Mouse (Mus musculus) inflammation-experienced regulatory T-cells (primary cell): ENCODE data around the gene Neurod4. TPM values are rescaled to one million over a fixed set of nuclear protein-coding genes. Genes with fewer than 3 reads are reported as not detected.

Experiments used
- polyA plus RNA-seq, 2 experiments: library from polyadenylated mRNA; unstranded; fragments of 100-300 nt; shearing (Covaris generic); gene quantifications; one replicate each; pipeline ENCODE4 v1.2.1; 2017

Neurod4 gene
- polyA plus RNA-seq, result under 1 TPM in 1 of 2 experiments, not detected in 1; 0.06 TPM

DNA sequence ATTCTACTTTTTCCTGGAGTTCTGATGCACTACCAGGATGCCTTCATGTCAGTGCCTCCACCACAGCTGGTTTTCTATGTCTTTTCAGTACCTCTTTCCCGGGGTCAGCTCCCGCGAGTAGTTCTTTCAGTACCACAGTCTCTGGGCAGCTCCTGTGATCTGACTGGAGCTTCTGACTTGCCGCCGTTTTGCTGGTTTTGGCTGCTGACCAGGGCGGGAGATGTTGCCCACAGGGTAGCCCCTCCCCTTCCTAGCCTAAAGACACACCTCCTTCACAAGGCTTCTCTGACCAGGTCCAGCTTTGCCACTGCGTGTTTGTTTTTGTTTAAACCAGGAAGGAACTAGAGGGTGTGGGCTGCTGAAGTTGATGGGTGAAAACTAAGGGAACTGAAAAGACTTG lies at the start of gene Neurod4:
TSS of gene Neurod4 (minus strand) at position 175 of the 400 bp plus-strand sequence.

DNA sequence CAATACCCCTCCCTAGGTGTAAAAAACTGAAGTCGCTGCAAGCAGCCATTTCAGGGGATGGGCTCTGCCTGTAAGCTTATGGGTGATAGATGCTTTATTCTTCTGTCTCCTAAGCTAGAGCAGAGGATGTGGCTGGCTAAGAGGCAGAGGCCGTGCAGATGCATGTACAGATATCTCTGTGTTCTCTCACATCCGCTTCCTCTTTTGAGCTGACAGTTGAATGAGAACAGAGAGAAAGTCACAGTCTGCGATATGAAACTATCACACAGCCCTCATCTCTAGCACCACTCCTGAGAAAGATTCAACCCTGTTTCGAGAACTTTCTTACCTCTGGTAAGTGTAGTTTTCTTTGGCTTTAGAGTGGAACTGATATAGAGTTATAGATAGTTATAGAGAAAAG lies 42.6 kb upstream of the Neurod4 start, which contains the start of gene Tespa1:
TSS of gene Tespa1 (plus strand) at position 234 of the 400 bp plus-strand sequence.

Other genes with a start within 250 kb of the Neurod4 start
- gene Olfr821, start 249.9 kb downstream of the Neurod4 start, polyA plus RNA-seq, result not detected
- 1 to 10 TPM in 1 of 2 experiments, under 1 TPM in 1; 0.07 to 1.0 TPM for gene Olfr822, start 209.0 kb downstream of the Neurod4 start, polyA plus RNA-seq
- gene Olfr823, start 164.9 kb downstream of the Neurod4 start, polyA plus RNA-seq, result not detected
- under 1 TPM; 0.29 to 0.94 TPM for gene Olfr824, start 150.2 kb downstream of the Neurod4 start, polyA plus RNA-seq
- not detected for gene Olfr825, start 113.5 kb downstream of the Neurod4 start, polyA plus RNA-seq
- gene Olfr826, start 96.1 kb downstream of the Neurod4 start, polyA plus RNA-seq, result under 1 TPM; 0.19 to 0.62 TPM
- gene Olfr827, start 65.8 kb downstream of the Neurod4 start, polyA plus RNA-seq, result not detected
- gene Tespa1, start 42.6 kb upstream of the Neurod4 start, polyA plus RNA-seq, result 100 to 1,000 TPM; 217 to 227 TPM
- gene Vmn2r84, start 114.1 kb upstream of the Neurod4 start, polyA plus RNA-seq, result under 1 TPM; 0.78 to 0.81 TPM
- gene Vmn2r85, start 149.5 kb upstream of the Neurod4 start, polyA plus RNA-seq, result not detected
- under 1 TPM; 0.02 to 0.28 TPM for gene Vmn2r86, start 175.8 kb upstream of the Neurod4 start, polyA plus RNA-seq
- not detected for gene Vmn2r87, start 217.2 kb upstream of the Neurod4 start, polyA plus RNA-seq